Mouse (Mus musculus) R1 (cell line): ENCODE data around the gene Pcgf1.

Source experiments
- DNase-seq: peaks from one replicate; pipeline ENCODE4 v3.0.0-alpha.2; 2018; ENCODE audit warnings: low read depth, low spot score

Pcgf1 gene

DNA sequence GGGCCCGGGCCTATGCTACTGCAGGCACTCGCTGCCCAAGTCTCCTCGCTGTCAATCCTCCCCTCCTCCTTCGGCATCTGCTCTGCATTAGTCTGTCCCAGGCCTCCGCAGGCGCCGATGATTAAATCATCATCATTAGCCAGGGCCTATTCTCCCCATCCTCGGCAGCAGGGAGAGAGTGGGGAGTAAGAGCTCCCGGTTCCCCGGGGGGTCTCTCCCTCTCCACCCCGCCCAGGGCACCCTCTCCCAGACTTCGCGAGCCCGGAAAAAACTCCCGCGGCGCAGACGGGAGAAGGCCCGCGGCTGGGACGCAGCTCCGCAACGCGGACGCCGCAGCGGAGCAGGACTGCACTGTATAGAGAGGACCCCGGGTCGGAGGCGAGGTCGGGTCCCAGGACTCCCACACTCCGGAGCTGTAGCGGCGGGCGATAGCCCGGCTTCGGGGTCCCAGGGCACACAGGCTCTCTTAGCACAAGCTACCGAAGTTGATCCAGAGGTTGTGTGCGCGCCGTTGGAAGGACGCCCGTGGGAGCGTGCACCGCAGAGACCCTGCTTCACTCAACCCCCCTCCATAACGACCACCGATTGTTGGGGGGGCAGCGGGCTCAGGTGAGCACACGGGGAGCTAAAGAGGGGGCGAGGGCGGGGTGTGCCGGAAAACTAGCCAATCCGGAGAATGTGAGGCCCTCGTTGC, at the start of gene Pcgf1:
Gene Pcgf1, plus strand, starts transcription at position 240 of the 694 bp plus-strand sequence.
- DNase-seq = peak; percentile 63

DNA sequence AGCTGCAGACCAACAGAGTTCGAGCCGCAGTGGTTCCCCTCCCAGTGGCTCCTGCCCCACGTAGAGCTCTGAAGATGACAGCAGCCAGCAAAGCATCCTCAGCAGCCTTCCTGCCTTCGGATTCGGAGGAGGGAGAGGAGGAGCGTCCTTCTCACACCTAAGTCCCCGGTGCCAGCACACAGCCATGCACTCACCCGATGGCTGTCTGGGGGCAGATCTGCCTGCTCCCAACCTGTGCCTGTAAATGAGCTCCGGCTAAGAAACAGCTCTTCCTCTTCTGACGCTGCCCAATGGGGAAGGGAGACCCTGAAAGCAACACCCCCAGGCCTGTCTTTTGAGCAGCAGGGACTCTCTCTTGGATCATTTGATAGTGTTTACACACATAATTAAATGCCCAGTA, 47.9 kb upstream of the Pcgf1 start:
- peak; percentile 22 for DNase-seq

DNA sequence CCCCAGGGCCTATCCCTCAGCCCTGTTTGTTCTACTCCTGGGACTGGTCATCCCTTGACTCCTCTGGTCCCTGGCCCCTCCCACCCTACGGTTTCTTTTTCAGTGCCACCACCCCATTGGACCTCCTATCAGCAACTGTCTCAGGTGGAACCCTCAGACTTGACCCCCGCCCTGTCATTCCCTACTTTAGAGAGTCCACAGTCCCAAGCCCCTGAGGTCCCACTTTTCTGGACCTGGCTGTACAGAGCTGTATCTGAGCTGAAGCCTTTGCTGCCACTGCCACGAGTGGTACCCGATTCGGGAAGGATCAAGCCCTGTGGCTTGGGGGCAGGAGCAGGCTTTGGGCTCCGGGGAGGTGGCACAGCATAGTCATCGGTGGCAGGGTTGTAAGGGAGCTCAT, 46.6 kb upstream of the Pcgf1 start:
- DNase-seq = no peak

DNA sequence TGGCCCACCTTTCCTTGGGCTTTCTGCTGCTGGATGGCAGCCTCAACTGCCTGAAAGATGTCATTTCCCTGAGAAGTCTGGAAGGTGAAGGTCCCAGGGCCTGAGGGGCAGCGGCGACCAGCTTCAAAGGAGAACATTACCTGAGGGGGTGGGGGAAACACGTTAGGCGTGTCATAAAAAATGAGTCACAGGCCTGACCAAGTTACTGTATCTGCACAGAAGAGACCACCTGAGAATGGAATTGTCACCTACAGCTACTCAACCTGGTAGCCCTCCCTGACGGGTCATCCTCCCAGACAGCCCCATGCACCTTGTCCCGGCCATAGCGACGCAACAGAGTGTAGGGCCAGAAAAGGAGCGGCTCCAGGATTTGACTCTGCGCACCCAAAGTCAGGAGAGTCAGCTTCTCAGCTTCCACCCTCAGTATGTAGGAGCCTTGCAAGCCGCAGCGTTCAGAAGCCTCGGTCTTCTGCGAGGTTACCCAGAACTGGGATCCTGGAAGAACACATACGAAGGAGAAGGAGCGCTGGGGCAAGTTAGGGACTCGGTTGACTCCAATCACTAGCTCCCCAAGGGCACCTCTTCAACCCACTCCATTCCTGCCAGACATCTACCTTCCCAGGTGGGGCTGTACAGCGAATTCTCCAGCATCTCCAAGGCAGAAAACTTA, 45.6 kb upstream of the Pcgf1 start:
- no peak for DNase-seq

DNA sequence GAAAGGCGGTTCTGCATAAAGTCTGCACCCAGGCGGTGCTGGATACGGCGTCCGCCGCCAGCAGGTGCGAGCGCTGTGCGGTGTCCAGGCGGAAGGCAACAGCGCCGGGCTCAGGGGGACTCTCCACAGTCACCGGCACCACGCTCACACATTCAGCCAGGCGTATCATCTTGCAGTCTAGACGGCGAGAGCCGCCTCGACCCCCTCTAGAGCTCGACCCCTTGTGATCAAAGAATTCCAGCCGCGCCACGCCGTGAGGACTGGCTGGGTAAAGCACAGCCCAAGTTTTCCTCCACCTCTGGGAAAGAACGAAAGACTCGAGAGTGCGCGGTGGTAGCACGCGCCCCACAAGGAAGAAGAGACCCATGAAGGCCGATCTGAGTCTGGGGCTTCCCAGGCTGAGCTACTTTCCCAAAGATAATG, 44.9 kb upstream of the Pcgf1 start:
- DNase-seq = peak; percentile 76

DNA sequence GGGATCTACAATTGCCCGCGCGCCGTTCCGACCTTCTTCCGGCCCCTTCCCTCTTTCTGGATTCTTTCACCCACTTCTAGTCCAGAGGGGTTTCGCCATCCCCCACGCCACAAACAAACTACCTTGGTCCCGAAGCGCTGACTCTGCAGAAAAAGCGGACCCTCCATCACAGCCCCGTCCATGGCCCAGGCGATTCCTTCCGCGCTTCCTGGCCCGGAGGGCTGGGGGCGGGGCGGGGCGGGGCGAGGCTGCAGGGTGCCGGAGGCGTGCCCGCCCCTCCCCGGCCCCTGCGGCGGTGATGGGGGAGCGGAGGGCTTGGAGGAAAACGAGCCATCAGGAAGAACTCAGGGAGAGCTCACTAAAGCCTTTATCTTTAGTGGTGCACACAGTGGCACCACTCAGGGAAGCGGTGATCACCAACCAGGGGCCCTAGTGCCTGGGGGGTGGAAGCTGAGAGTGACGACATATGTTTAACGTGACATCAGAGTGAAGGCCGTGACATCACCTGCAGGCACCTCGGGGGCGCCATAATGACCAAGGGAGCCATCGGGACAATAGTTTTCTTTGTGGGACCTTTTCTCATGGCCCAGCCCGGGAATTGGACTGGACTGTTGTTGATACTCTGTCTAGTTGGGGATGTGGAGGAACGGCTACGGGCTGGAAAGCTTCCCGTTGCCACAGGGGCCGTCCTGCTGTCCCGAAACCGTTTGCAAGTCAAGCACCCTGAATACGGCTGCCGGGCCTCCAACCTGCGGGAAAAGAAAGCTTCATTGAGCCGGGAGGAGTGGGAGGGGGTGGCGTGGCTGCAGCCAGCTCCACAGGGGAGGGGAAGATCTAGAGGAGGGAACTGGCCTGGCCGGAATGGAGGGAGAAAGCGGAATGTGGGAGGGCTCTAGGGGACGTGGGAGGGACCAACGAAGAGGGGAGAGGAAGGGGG, 44.2 kb upstream of the Pcgf1 start, which contains the start of the genes Dok1 and Loxl3:
Gene Dok1, minus strand, starts transcription at position 223 of the 937 bp plus-strand sequence.
Gene Loxl3, plus strand, starts transcription at position 925 of the 937 bp plus-strand sequence.
- DNase-seq = peak; percentile 90

DNA sequence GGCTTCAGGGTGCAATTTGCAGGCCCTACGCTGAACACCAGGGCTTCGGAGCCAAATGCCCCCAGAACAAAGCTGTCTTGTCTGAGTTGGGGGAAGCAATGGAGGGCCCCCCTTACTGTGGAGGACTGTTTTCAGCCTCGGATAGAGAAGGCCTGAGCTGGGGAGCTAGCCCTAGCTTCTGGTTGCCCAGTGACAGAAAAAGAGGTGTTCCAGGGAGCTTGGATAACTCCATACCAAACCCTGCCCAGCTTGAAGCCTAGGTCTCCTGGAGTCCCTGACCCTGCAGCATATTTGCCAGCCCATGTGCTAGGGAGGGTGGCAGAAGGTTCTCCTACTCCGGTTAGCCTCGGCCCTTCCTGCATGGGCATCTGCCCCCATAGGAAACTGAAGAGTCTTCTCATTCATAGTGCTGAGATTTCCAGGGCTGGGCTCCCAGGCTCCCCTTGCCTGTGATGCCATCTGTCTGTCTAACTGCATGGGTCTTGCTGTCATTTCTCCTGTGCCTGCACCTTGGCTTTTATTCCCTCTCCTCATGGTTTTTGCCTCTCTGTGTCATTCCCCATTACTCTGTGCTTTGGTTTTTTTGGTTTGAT, 43.1 kb upstream of the Pcgf1 start:
- DNase-seq = no peak

DNA sequence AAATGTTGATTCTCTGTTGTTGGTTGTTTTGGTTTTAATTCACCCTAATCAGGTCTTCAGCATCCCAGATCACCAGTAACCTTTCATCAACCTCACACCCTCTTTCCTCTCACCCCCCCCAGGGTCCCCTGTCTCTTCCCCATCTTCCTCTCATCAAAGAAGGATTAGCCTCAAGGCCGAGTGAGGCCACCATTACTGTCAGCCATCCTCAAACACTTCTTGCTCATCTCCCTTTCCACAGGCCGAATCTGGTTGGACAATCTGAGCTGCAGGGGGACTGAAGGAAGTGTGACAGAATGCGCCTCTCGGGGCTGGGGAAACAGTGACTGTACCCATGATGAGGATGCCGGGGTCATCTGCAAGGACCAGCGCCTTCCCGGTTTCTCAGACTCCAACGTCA, 40.5 kb upstream of the Pcgf1 start:
- no peak for DNase-seq

DNA sequence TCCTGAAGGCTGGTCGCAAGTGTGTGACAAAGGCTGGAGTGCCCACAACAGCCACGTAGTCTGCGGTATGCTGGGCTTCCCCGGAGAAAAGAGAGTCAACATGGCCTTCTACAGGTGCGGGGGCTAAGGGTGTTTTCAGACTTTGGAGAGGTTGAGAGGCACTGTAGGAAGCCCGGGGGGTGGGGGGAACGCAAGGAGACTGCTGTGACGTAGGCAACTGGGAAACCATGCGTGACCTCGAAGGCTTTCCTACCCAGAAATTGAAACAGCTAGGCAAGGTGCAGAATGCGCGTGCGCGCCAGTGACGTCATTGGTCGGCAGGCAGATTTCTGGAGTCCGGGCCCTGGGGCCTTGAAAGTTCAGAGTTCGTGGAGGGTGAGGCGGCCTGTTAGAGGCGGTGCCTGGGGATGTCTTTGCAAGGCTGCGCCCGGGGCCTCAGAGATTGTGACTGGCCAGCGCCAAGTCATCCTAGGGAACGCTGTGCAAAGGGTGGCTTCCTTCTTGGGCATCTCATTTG, 39.1 kb upstream of the Pcgf1 start:
- peak; percentile 95 for DNase-seq

DNA sequence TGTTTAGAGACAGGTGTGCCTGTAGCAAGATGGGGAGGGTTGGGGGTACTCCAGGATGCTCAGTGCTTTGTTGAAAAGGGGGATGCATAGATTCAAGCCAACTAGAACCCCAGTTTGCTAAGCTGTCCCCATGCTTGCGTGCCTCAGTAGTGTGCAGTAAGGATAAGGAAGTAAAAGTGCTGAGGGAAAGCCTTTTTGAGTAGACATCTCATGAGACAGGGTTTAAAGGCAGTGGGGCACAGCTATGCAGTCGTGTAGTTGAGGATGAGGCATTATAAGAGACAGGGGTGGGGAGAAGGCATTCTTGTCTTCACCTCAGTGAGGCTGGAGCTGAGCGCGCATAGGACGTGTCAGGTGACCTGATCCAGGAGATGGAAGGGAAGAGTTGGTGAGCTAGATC, 37.1 kb upstream of the Pcgf1 start:
- DNase-seq = no peak

DNA sequence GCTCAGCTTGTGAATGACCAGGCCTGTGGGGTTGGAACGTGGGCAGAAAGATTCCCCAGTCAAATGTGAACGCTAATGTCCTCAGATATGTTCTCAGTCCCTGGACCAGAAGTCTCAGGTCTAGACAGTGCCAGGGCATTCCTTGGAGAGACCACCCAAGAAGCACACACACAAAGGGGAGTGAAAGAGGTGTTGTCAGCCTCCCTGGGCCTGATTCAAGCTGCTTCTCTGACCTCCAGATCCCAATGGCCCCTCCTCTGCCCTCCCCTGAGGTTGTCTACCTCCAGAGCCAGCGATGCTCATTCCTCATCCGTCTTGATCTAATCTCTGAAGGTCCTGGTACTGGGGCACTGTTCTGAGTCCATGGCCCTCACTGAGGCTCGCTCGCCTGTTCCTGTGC, 34.1 kb upstream of the Pcgf1 start:
- DNase-seq = no peak

DNA sequence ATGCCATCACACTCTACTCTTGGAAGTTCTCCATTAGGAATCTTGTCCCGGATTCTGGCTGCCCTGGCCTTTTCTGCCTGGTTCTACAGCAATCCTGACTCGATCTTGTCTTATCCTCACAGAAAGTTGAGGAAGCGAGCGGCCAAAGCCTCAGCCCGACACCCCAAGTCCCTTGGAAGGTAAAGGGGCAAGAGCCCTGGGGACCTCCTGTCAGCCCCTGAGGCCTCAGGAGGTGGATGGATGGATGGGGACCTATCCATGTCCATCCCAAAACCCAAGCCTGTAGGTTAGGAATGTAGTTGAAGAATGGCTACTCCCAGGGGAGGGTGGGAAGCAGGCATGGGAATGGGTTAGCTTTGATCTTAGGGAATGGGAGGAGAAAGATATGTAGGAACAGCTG, 33.7 kb upstream of the Pcgf1 start:
- no peak for DNase-seq

DNA sequence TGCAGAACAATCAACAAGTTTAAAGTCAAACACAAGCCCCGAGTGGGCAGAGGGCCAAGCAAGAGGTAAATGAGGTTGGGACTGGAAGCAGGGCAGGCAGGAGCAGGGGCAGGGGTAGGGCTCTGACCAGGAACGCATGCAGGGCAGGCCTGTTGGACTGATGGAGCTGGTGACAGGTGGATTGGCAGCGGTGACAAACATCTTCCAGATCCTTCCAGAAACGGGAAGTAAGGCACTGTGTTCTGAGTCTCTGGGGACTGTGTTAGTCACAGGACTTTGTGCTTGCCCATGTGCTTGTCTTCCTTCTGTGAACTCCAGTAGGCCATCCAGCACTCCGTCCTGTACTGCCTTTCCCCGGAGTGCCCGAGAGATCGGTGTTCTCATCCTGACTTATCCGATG, 32.9 kb upstream of the Pcgf1 start:
- DNase-seq = no peak

DNA sequence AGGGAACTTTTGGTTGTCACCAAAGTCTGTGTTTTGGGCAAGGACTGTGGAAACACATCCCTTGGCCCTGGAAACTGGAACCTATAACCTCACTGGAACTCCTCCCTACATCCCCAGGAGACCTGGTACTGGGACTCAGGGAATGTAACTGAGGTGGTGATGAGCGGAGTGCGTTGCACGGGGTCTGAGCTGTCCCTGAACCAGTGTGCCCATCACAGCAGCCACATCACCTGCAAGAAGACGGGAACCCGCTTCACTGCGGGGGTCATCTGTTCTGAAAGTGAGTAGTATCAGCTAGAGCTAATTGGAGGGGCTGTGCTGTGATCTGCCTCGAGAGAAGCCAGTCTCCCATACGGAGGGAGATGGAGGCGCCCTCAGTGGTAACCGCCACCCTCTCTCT, 28.3 kb upstream of the Pcgf1 start:
- no peak for DNase-seq

DNA sequence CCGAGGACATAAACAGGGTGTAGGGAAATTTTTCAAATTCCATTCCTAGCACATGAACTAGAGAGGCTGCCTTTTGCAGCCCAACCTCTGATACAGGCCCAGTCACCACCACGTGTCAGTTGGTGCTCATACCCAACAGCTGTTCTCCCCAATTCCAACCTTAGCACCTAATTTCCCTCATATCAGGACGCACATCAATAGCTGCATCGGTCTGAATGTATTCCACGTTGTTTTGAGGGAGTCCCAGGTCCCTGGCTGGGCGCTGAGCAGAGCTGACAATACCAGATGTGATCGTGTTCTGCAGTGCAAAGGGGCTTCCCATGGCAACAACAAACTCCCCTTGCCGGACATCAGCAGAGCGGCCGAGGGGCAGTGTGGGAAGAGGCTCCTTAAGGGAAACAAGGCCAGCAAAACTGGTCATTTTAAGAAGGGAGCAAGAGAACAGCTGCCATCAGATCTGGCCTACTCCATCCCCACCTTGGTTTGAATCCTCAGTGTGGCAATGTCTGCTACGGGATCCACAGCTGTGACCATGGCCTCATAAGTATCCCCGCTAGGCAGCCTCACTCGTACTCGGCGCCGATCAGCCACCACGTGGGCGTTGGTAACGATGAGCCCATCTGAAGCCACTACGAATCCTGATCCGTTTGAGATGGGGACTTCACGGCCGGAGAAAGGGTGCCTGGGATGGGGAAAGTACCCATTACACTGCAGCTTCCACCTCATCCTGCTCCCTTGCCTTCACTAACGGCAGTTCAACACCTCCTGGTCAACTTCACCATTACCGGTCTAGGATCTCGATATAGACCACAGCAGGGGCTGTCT, 24.3 kb upstream of the Pcgf1 start:
- DNase-seq = peak; percentile 52

DNA sequence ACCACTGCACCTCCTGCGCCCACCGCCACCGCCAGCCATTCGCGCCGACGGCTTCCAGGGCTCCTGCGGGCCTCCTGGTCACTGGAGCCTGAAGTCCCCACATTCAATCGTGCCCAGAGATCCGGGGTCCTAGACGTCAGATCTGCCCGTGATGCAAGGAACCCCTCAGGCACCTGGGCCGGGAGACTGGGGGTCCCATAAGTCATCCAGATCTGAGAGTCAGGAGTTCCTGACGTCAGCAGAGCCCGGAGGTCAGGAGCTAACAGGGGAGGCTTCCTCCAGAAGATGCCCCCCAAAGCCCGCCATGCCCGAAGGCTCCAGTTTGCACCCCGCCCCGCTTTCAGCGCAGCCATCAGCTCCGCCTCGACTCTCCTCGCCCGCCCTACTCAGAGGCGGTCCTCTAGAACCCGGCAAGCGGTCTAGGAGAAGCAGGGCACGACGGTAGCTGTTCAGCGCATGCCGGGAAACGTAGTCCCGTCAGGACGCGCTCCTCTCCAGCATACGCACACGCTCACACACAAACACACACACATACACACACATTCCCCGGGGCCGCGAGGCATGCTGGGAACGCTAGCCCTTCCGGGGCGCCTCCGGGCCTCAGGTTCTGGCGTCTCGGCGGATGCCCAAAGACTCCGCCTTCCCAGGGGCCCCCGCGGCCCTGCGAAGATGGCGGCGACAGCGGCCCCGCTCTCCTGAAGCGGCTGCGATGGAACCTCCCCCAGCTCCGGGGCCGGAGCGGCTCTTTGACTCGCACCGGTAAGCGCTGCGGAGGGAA, 23.4 kb upstream of the Pcgf1 start, which contains the start of gene Aup1:
Gene Aup1, plus strand, starts transcription at position 448 of the 778 bp plus-strand sequence.
- peak; percentile 98 for DNase-seq

DNA sequence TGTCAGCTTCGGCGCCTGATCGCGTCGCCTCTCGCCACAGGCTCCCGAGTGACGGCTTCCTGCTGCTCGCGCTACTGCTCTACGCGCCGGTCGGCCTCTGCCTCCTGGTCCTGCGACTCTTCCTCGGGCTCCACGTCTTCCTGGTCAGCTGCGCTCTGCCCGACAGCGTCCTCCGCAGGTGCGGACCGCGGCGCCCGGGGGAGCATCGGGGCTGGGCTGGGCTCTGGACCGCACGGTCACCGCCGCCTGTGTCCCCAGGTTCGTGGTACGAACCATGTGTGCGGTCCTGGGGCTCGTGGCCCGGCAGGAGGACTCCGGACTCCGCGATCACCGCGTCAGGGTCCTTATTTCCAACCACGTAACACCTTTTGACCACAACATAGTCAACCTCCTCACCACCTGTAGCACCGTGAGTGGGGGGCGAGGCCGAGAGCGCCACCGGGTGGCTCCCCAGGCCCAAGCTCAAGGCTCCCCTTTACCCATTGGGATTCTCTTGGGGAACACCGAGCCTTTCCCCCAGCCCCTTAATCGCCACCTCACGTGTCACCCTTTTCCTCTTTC, 22.7 kb upstream of the Pcgf1 start, which contains the start of gene Htra2:
Gene Htra2, minus strand, starts transcription at position 403 of the 561 bp plus-strand sequence.
- DNase-seq = peak; percentile 42

DNA sequence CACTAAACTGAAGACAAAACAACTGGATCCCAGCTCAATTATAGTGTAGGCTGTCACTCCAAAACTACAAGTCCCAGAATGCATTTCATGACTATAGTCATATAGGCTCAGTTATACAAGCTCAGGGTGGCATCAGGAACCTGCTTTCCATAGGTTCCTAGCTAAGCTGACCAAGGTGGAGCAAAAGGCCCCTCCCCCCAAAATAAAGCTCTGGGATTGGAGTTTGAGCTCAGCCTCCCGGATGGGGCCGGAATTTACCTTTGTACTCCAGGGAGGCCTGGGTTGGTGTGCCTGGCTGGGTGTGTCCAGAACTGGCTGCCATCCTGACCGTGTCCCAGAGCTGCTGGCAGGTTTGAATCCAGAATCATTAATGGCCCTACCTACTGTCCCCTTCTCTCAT, 19.9 kb upstream of the Pcgf1 start, which contains the start of gene Dqx1:
Gene Dqx1, plus strand, starts transcription at position 55 of the 400 bp plus-strand sequence.
- peak; percentile 94 for DNase-seq

DNA sequence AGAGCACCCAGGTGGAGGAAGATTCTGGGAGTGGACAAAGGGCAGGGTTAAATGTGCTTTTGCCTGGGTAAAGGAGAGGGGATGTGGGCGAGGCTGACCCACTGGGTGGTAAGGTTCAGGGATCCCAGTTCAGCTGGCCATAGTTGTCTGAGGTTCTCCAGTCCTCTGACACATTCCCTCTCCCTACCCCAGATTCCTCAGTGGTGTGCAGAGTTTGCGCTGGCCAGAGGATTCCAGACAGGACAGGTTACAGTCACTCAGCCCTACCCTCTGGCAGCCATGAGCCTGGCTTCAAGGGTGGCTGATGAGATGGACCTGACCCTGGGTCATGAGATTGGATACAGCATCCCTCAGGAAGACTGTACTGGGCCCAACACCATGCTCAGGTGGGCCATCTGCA, 18.9 kb upstream of the Pcgf1 start:
- DNase-seq = no peak
